Mouse (Mus musculus) testis, postnatal 14 days (tissue): Measurements from ENCODE around the gene Snd1.
"Not testable (repeated sequence)": the region's sequence is repeated elsewhere in the genome, so short reads cannot be mapped to it uniquely, and the experiment has no call there.

Source experiments
- DNase-seq: peaks from one replicate; pipeline ENCODE4 v3.0.0; 2021; ENCODE audit warnings: low spot score

The Snd1 gene

GRCm38 (mm10) chr6:28914981-28915380, 440.0 kb downstream of the Snd1 start:
- no peak for DNase-seq

GRCm38 (mm10) chr6:28916630-28917029, 441.7 kb downstream of the Snd1 start:
- peak; percentile 85 for DNase-seq

DNA sequence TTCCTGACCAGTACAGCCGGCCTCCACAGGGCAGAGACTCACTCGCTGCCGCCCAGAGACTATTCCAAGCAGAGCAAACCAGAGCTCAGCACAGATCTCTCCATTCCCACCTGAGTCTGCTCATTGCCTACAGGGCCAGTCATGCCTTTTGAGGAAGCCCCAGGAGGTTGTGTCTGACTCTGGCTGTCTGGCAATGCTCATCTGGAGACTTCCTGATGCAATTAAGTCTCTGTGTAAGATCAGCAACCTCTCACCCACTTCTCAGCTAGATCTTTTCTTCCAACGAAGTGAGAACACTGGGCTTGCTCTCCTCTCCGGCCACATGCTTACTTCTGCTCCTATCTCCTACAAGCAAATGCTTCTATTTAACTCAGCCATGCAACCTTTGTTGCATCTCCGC, 444.4 kb downstream of the Snd1 start:
- DNase-seq, result no peak

DNA sequence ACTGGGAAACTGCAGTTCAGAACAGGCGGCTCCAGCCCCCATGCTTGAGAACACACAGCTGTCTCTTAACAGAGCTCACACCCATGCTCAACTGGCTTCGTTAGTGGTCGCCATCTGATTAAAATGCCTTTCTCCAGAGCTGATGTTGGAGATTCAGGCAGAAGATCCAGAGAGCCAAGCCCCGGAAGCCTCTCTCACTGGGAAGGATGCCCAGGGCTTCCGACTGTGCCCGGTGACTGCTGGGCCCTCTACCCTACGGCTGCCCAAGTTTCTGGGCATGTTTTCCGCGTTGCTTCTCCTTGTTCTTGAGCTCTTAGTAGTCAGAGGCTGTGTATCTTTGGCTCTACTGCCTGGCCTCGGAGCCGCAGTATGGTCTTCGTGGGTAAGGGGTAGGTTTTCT, 447.4 kb downstream of the Snd1 start:
- DNase-seq, result no peak

- no peak for DNase-seq
Measured at GRCm38 (mm10) chr6:28923091-28923824, 448.3 kb downstream of the Snd1 start.

DNA sequence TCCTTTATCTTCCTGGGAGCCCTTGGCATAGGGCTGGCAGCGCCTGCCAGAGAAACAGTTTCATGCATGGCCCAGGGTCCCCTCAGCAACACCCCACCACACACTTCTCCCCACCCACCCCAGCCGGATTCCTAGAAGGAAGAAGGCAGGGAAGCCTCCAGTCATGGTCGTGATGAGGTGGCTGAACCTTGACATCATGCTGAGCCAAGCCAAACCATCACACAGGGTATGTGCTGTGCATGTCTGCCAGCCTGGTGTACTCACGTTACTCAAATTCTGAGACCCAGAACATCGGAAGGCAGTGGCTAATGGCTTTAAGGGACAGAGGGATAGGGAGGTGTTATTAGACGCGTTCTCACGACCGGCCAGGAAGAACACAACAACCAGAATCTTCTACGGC, 448.9 kb downstream of the Snd1 start:
- DNase-seq, result no peak

DNA sequence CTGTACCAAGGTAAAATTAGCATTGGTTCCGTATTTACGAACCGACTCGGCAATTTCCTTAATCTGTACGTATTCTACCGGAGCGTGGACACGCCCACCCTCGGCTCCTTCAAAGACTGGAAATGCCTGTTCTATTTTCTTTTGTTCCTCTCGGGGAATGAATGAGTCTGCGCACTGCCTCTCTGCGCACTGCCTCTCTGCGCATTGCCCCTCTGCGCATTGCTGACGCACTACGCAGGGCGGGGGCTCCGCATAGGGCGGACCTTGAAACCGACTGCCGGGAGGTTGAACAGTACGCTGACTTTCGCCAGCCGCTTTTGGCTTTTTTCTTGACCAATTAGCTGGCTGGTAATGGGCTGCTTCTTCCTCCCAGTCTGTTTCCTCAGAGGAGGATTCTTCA, 453.0 kb downstream of the Snd1 start:
- DNase-seq, result not testable (repeated sequence)

DNA sequence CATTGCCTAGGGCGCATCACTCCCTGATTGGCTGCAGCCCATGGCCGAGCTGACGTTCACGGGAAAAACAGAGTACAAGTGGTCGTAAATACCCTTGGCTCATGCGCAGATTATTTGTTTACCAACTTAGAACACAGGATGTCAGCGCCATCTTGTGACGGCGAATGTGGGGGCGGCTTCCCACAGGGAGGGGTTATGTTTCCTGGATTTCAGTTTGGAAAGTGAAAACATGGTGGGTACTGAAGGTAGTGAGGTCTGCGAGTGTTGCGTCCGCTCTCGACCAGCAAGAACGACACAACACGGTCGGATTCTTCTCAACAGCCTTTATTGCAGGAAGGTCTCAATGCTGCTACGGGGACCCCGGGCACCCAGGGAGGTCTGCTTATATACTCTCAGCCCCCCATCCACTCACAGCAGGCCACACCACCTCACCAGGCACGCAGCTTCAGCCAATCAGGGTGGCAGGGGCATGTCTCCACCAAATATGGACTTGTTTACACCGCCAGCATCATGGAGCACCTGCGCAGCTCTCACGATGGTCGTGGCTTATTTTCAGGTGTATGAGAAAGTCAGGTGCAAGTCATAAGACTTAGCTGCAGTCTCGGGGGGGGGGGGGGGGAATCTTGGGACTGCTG, 454.3 kb downstream of the Snd1 start:
- DNase-seq, result not testable (repeated sequence)

- no peak for DNase-seq
Measured at GRCm38 (mm10) chr6:28931234-28931633, 456.3 kb downstream of the Snd1 start.

DNA sequence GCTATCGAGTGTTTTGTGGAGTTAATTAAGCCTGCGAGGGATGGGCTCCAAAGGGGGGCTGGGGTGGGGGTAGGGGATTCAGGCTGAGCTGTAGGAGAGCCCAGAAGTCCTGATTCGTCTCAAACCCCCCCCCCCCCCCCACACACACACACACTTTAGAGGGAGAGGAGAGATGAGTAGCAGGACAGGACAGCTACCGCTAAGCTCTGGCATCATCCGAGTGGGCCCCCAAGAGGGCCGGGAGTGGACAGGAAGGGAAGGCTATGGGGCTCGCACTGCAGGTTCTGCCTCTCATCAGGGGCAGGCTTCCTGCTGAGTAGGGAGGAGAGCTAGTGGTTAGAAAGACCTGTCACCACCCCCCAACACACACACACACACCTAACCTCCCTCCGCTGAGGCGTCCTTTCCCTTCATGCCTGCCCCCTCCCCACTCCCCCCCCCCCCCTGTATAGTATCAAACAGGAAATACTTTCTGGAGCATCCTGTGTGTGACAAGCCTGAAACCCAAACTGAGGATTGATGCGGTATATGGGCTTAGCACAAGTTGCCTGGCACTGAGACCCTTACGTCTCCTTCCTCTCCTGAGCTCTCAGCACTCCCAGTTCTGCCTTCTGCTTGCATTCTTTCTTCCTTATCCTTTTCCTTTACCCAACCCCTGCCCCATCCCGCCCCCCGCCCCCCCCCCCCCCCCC, 456.8 kb downstream of the Snd1 start:
- no peak for DNase-seq

DNA sequence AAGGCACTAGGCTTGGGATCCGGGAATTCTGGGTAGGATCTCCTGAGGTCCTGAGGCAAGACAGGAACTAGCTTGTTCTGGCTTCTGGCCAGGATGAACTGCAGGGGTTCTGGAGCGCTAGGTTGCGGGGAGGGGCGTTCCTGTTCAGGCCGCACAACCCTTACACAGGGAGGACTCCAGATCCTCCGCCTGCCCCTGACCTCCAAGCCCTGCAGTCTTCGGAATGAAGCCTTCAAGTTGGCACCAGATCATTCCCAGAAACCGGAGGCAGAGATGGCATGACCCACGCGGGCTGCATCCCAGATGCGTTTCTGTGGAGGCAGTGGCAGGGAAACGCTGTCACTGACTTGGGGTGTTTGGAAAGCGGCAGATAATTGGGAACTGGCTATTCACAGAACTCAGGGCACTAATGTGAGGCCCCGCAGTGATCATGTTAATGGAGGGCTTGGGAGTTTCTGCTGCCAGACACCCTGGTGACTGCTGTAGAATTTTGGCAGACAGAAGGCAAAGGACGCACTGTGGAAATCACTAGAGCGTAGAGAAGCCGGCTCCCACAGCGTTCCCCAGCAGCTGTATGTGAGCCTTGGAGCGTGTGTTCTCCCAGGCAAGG, 457.5 kb downstream of the Snd1 start:
- no peak for DNase-seq

DNA sequence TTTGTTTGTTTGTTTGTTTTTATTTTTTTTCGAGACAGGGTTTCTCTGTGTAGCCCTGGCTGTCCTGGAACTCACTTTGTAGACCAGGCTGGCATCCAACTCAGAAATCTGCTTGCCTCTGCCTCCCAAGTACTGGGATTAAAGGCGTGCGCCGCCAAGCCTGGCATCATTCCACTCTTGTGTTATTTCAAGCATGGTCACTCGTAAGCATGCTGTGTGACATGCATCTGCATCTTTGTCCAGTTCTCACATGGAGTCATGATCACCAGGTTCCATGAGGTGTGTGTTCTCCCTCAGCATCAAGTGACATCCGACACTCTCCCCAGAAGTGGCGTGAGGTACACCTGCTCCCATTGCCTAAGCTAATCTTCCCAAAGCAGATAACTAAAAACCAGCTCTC, 460.8 kb downstream of the Snd1 start:
- DNase-seq, result no peak

- no peak for DNase-seq
Measured at GRCm38 (mm10) chr6:28947254-28947653, 472.3 kb downstream of the Snd1 start.

- peak; percentile 69 for DNase-seq
Measured at GRCm38 (mm10) chr6:28949269-28949668, 474.3 kb downstream of the Snd1 start.

GRCm38 (mm10) chr6:28955581-28955980, 480.6 kb downstream of the Snd1 start:
- peak; percentile 82 for DNase-seq

GRCm38 (mm10) chr6:28957486-28957885, 482.5 kb downstream of the Snd1 start:
- no peak for DNase-seq

GRCm38 (mm10) chr6:28963178-28963577, 488.2 kb downstream of the Snd1 start:
- no peak for DNase-seq

DNA sequence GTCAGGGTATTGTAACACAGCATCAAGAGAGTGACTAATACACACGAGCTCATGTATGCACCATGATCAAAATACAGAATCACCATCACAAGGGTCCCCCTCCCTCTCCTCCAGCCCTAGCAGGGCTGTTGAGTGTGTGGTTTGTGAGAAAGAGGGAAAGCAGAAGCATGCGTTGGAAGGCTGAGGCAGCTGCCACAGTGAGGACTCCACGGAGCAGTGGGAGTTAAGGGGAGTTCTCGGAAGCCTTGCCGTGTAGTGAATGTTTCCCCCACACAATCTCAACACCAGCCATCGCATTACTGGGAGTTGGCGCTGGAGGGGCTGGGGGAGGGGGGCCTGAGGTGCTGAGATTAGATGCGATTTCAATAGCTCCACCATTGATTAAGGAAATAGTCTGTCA, 490.3 kb downstream of the Snd1 start:
- DNase-seq, result no peak

DNA sequence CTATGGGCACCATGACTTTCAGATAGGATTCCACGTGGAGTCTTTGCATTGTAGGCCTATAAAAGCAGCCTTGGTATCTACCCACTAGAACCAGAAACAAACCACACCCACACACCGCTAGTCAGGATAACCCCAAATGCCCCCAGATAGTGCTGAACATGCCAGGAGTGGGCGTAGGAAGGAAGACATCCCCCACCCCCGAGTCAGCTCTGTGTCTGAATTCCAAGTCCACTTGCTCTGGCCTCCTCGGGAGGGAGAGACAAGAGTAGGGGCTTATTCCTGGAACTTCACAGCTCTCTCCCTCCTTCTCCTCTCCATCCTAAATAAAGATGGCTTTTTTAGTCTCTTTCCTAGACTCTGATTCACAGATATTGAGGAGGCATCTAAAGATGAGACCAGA, 494.7 kb downstream of the Snd1 start:
- DNase-seq, result no peak

DNA sequence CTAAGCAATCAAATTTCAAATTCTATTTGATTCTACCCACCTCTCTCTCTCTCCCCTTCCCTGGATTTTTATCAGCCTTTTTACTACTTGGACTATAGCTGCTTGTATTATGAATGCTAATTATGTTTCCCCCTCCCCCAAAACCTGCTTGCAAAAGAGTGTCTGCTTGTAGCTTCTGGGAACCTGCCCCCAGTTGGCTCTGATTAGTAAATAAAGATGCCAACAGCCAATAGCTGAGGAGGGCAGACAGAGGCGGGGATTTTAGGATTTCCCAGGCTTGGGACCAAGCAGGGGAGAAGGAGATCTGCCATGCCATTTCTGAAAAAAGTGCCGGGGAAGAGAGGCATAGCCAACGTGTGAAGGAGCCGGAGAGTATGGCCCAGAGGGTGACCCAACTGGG, 495.8 kb downstream of the Snd1 start:
- no peak for DNase-seq

DNA sequence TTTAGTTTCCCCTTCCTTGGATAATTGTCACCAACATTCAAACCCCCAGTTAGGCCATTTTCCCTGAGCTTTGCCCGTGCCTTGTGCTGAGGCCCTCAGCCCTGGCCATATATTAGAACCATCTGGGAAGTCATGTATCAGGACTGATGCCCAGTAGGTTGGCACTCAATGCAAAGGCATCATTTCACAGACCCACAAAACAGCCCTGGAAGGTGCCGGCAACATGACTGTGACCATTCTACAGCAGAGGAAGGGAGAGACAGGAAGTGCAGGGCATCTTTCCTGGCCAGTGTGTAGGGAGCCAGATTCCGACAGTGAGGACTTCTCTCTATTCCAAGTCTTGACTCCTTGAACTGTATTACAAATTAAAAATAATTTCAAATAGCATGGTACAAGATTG, 499.6 kb downstream of the Snd1 start:
- no peak for DNase-seq

DNA sequence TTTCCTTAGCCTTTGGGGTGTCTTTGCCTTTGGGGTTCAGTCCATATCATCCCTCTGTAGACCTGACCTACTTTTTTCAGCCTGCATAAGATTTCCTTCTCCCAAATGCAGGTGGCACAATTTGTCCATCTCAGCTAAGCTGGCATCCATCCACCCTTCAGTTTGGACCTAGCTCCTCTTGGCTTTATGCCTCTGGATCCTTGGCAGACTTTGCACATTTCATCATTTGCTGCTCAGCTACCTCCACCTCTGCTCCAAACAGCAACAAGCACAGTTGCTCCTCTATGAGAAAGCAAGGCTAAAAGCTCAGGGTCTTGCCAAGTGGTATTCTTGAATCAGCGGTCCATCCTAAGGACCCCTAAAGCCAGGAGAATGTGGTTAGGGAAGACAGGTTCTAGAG, 500.2 kb downstream of the Snd1 start:
- DNase-seq, result no peak

DNA sequence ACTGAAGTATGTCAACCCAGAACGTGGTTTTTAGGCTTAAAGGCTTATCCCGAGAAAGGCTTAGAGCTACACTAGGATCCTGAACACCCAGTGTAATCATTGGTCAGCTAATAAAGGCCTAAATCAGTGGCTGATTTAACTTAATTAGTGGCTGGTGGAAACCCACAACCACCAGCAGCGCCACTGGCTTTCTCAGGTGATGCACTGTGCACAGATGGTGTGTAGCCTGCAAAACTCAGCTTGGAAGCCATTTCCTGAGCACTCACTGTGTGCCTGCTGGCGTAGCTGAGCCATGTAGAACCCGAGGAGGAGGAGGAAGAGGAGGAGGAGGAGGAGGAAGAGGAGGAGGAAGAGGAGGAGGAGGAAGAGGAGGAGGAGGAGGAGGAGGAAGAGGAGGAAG, 503.1 kb downstream of the Snd1 start:
- no peak for DNase-seq
